Mouse (Mus musculus): Measurements from ENCODE around the gene Rchy1. TPM values are rescaled to one million over a fixed set of nuclear protein-coding genes. Genes with fewer than 3 reads are reported as not detected.

Rchy1 gene
- polyA plus RNA-seq (2014; fragmentation: Illumina TruSeq; extraction: RNeasy Lipid Tissue Mini Kit (QIAGEN cat#74804); ENCODE audit: insufficient read depth, low read depth, low replicate concordance), result 47.3 TPM

DNA sequence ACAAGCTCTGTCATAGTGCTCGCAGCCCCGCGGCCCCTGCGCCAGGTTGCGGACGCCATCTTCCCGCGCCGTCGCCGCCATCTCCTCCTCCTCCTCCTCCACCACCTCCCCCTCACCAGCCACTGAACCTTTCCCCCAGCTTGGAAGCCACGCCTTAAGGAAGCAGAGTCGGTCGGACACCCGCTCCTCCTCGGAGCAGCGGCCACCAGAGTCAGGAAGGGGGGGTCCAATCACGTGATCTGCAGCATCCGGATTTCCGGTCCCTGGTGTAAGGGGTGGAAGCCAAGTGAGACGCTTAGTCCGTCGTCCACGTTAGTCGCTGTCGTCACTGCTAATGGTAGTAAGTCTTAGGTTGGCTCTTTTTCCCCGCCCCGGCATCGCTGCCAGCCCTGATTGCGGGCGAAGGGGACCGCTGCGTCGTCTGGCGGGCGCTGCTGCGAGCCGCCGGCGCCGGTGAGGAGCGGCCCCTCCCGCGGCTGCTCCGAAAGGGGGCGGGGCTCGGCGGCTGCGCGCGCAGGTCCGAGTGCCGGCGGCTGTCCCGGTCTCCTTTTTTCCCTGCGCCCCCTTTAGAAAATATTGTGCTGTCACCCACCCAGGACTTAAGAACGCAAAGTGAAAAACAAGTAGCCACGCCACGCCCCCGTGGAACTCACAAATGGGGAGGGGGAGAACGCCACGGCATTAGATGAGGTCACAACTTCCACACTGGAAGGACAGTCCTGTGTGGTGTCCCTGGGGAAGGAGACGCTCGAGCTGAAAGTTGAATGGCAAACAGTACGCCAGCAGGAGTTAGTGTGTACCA lies at the start of gene Rchy1:
Rchy1 (minus strand) TSS at position 430 of the 802 bp plus-strand sequence.

DNA sequence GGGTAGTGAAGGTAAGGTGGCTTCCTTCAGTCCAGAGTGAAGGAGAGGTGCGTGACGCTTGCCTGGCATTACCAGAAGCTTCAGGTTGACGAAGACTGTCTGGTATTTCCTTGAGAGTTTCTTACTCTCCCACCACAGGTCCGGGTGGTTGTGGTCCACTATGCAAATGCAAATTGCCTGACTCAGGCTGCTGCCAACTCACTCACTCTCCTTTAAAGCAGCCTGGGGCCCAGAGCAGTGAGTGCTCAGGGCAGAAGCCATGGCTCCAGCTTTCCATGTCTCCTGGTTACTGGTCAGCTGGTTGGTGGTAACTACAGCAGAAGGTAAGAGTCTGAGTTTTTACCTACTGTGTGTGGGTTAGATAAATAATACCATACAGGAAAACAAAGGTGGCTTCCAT lies 24.4 kb upstream of the Rchy1 start, which contains the start of gene Odaph:
Odaph (plus strand) TSS at position 240 of the 400 bp plus-strand sequence.

Other genes with a start within 250 kb of the Rchy1 start
- not detected for gene Odaph, start 24.4 kb upstream of the Rchy1 start, polyA plus RNA-seq (2014; fragmentation: Illumina TruSeq; extraction: RNeasy Lipid Tissue Mini Kit (QIAGEN cat#74804); ENCODE audit: insufficient read depth, low read depth, low replicate concordance)
- gene Cdkl2, start 80.8 kb upstream of the Rchy1 start, polyA plus RNA-seq (2014; fragmentation: Illumina TruSeq; extraction: RNeasy Lipid Tissue Mini Kit (QIAGEN cat#74804); ENCODE audit: insufficient read depth, low read depth, low replicate concordance), result 9.6 TPM
- gene G3bp2, start 120.7 kb upstream of the Rchy1 start, polyA plus RNA-seq (2014; fragmentation: Illumina TruSeq; extraction: RNeasy Lipid Tissue Mini Kit (QIAGEN cat#74804); ENCODE audit: insufficient read depth, low read depth, low replicate concordance), result 33.4 TPM
- gene Uso1, start 174.9 kb upstream of the Rchy1 start, polyA plus RNA-seq (2014; fragmentation: Illumina TruSeq; extraction: RNeasy Lipid Tissue Mini Kit (QIAGEN cat#74804); ENCODE audit: insufficient read depth, low read depth, low replicate concordance), result 32.3 TPM

All from lung, adult 10 weeks (tissue).